Mouse (Mus musculus): Measurements from ENCODE around the gene Slc7a5. TPM values are rescaled to one million over a fixed set of nuclear protein-coding genes. Genes with fewer than 3 reads are reported as not detected.

Slc7a5 gene
- total RNA-seq, 2 experiments from 2014 or later, result 61.9 to 73.8 TPM

GRCm38 (mm10) chr8:121938732-121939131 lies 31.2 kb upstream of the Slc7a5 start:
- intact Hi-C loops (cut with DNase I), result no loop called here
- DNase-seq (ENCODE audit: low spot score in 2 of 2), result no peak

GRCm38 (mm10) chr8:121936391-121936790 lies 28.9 kb upstream of the Slc7a5 start:
- intact Hi-C loops (cut with DNase I), result no loop called here

GRCm38 (mm10) chr8:121935341-121936294 lies 28.1 kb upstream of the Slc7a5 start:
- DNase-seq (ENCODE audit: low spot score in 2 of 2), result peak; percentile 45 to 49
- intact Hi-C loops (cut with DNase I), result no loop called here

More at GRCm38 (mm10) chr8:121936391-121936790, 28.9 kb upstream of the Slc7a5 start:
- DNase-seq (ENCODE audit: low spot score in 2 of 2), result no peak

GRCm38 (mm10) chr8:121934923-121935322 lies 27.4 kb upstream of the Slc7a5 start:
- no peak for DNase-seq (ENCODE audit: low spot score in 2 of 2)
- intact Hi-C loops (cut with DNase I), result no loop called here

- intact Hi-C loops (cut with DNase I), result no loop called here
- no peak for DNase-seq (ENCODE audit: low spot score in 2 of 2)
Measured at GRCm38 (mm10) chr8:121934506-121934905, 27.0 kb upstream of the Slc7a5 start.

GRCm38 (mm10) chr8:121932668-121933520 lies 25.4 kb upstream of the Slc7a5 start:
- DNase-seq (ENCODE audit: low spot score in 2 of 2), result no peak
- intact Hi-C loops (cut with DNase I), result no loop called here

GRCm38 (mm10) chr8:121932026-121932667 lies 24.7 kb upstream of the Slc7a5 start:
- intact Hi-C loops (cut with DNase I), result no loop called here
- no peak for DNase-seq (ENCODE audit: low spot score in 2 of 2)

- no peak for DNase-seq (ENCODE audit: low spot score in 2 of 2)
- intact Hi-C loops (cut with DNase I), result no loop called here
Measured at GRCm38 (mm10) chr8:121931571-121931970, 24.1 kb upstream of the Slc7a5 start.

GRCm38 (mm10) chr8:121930047-121930446 lies 22.6 kb upstream of the Slc7a5 start:
- intact Hi-C loops (cut with DNase I), result no loop called here
- no peak for DNase-seq (ENCODE audit: low spot score in 2 of 2)

GRCm38 (mm10) chr8:121927316-121927715 lies 19.8 kb upstream of the Slc7a5 start:
- intact Hi-C loops (cut with DNase I), result loop anchor here (5.0 kb wide), 1 partner anchor 75 kb away; no protein-coding TSS in a partner anchor
- DNase-seq (ENCODE audit: low spot score in 2 of 2), result no peak

GRCm38 (mm10) chr8:121926266-121926665 lies 18.8 kb upstream of the Slc7a5 start:
- intact Hi-C loops (cut with DNase I), result loop anchor here (5.0 kb wide), 1 partner anchor 74 kb away; no protein-coding TSS in a partner anchor
- DNase-seq (ENCODE audit: low spot score in 2 of 2), result no peak

- intact Hi-C loops (cut with DNase I), result loop anchor here (5.0 kb wide), 1 partner anchor 73 kb away; no protein-coding TSS in a partner anchor
- peak; percentile 57 to 74 for DNase-seq (ENCODE audit: low spot score in 2 of 2)
Measured at GRCm38 (mm10) chr8:121925624-121926023, 18.1 kb upstream of the Slc7a5 start.

- DNase-seq (ENCODE audit: low spot score in 2 of 2), result no peak
- intact Hi-C loops (cut with DNase I), result loop anchor here (5.0 kb wide), 1 partner anchor 72 kb away; no protein-coding TSS in a partner anchor
Measured at GRCm38 (mm10) chr8:121924681-121925080, 17.2 kb upstream of the Slc7a5 start.

GRCm38 (mm10) chr8:121922101-121922500 lies 14.6 kb upstream of the Slc7a5 start:
- intact Hi-C loops (cut with DNase I), result no loop called here
- no peak for DNase-seq (ENCODE audit: low spot score in 2 of 2)

- intact Hi-C loops (cut with DNase I), result no loop called here
- DNase-seq (ENCODE audit: low spot score in 2 of 2), result no peak
Measured at GRCm38 (mm10) chr8:121921582-121921981, 14.1 kb upstream of the Slc7a5 start.

- no peak for DNase-seq (ENCODE audit: low spot score in 2 of 2)
- intact Hi-C loops (cut with DNase I), result no loop called here
Measured at GRCm38 (mm10) chr8:121919731-121920130, 12.2 kb upstream of the Slc7a5 start.

GRCm38 (mm10) chr8:121919158-121919557 lies 11.7 kb upstream of the Slc7a5 start:
- intact Hi-C loops (cut with DNase I), result no loop called here
- DNase-seq (ENCODE audit: low spot score in 2 of 2), result no peak

GRCm38 (mm10) chr8:121913378-121913777 lies 5.9 kb upstream of the Slc7a5 start:
- no peak for DNase-seq (ENCODE audit: low spot score in 2 of 2)
- intact Hi-C loops (cut with DNase I), result no loop called here

GRCm38 (mm10) chr8:121912831-121913230 lies 5.3 kb upstream of the Slc7a5 start:
- intact Hi-C loops (cut with DNase I), result no loop called here
- DNase-seq (ENCODE audit: low spot score in 2 of 2), result no peak

GRCm38 (mm10) chr8:121911987-121912386 lies 4.5 kb upstream of the Slc7a5 start:
- DNase-seq (ENCODE audit: low spot score in 2 of 2), result no peak
- intact Hi-C loops (cut with DNase I), result no loop called here

Data from left cerebral cortex, postnatal 36 days (tissue).